Mouse (Mus musculus): Measurements from ENCODE around the gene Tnfrsf4.

Tnfrsf4 gene

DNA sequence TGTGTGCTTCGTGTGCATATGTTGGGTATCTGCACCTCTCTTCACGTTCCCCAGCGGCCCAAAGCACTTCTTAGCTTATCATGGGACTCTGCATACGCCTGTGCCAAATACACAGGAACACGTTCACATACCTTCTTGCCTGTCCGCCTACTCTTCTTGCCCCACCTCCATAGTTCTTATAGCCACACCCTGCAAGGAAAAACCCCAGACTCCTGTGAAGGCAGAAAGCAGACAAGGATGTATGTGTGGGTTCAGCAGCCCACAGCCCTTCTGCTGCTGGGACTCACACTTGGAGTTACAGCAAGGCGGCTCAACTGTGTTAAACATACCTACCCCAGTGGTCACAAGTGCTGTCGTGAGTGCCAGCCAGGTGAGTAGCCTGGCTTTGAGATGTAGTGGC lies at the start of gene Tnfrsf4:
Gene Tnfrsf4, plus strand, starts transcription at position 207 of the 400 bp plus-strand sequence.
- no peak for DNase-seq

DNA sequence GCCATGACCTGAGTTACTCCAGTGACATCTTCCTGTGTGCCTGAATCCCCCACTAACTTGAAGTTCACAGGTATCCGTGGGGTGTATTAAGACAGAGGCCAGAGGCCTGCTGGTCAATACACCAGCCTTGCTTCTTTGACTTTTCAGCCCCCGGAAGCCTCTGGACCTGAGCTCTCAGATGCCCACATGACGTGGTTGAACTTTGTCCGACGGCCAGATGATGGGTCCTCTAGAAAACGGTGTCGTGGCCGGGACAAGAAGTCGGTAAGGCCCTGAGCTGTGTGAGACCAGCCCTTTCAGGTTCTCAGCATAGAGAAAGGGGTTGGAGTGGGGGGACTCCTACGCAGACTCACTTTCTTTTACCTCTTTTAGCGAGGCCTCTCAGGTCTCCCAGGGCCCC lies 49.2 kb upstream of the Tnfrsf4 start:
- DNase-seq: no peak

DNA sequence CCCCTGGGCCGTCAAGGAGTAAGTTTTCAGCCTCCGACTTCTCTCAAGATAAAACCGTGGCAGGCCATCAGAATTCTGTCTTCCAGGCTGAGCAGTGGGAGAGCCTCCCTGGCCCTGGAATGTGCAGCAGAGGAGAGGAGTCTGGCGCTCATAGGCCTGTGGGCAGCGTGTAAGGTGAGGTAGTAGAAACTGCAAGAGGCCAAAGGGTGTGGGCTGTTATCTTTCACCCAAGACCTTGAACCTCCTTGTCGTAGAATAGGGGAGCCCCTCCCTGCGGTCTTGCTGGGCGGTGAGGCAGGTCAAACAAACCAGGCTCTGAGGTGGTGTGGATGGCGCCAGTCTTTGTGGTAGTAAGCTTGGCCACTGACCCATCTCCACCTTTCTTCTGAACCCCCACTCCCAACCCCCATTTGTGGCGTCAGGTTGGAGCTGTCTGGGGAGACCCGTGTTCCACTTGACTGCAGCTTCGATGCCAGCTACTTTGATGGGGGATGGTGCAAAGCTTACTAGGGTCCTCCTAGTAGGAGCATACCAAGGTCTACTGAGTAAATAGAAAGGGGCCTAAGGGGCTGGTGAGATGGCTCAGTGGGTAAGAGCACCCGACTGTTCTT lies 44.5 kb upstream of the Tnfrsf4 start:
- no peak for DNase-seq

GRCm38 (mm10) chr4:155970286-155970685 lies 43.4 kb upstream of the Tnfrsf4 start:
- peak in 1 of 2 experiments; percentile 43 for DNase-seq

DNA sequence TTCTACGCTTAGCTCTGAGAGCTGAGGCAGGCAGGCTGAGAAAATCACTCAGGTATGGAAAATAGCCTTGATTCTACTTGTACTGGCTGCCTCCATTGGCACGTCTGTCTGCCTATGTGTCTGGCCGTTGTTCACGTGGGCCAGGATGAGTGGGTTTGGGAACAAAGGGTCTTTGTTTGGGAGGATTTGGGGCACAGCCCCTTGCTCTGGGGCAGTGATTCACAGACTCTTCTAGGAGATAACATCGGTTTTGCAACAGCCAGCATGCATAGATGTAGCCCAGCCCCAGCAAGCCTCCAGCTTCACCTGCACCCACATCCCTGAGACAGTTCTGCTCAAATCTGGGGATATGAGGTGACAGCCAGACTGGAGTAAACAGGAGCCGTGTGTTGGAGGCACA lies 41.0 kb upstream of the Tnfrsf4 start:
- no peak for DNase-seq

DNA sequence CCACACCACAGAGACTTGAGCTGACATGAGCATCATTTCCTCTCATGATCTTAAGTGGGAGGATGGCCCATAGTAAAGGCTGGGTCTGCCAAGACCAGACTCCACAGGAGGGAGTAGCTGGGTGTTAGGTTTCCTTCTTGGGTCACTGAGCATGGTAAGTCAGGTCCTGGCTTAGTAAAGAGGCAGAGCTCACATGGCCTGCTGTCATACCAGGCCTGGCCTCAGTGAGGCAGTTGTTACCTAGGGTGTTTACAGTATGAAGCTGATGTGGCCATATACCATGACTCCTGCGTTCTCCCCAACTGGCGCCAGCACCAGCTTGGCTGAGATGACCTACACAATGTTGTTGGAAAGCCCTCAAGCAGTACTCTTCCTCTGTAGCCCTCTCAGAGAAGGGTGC lies 40.4 kb upstream of the Tnfrsf4 start:
- no peak for DNase-seq

DNA sequence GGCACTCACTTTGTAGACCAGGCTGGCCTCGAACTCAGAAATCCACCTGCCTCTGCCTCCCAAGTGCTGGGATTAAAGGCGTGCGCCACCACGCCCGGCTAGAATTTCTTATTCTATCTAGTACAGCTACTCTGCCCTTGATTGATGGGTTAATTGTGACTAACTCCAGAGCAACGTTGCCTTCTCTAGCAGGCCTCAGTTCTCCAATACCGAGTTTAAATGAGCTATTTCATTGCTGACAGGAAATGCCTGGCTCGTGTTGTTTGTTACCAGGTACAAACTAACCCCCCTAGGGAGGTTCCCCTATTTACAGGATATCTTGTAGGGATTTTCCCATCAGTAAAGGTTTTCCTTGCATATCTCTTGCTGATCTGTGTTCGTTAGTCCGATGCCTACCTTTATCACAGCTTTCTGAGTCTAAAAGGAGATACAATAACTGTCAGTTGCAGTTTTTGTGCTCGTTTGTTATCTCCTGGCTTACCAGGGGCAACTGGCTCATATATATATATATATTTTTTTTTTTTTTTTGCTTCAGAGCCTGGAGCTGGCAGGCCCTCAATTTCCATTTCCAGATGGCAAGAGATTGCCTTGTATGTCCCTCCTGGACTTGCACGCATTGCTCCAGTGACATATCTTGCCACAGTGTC lies 32.1 kb upstream of the Tnfrsf4 start:
- no peak for DNase-seq

DNA sequence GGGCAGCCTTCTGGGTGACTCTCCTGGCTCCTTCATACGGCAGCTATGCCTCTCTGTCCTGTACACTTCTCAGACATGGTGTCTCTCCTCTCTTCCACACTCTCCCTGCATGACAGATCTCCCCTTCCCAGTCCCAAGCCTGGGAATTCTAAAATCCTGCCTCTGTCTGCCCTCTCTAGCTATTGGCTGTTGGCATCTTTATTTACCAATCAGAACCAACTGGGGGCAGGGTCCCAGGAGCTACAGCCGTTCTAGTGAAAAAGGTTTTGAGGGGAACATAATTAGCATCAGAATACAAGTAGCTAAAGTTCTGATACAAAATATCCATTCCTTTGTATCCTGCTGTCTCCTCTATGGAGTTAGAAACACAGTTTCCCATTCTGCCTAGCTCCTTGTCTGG lies 29.9 kb upstream of the Tnfrsf4 start:
- no peak for DNase-seq

DNA sequence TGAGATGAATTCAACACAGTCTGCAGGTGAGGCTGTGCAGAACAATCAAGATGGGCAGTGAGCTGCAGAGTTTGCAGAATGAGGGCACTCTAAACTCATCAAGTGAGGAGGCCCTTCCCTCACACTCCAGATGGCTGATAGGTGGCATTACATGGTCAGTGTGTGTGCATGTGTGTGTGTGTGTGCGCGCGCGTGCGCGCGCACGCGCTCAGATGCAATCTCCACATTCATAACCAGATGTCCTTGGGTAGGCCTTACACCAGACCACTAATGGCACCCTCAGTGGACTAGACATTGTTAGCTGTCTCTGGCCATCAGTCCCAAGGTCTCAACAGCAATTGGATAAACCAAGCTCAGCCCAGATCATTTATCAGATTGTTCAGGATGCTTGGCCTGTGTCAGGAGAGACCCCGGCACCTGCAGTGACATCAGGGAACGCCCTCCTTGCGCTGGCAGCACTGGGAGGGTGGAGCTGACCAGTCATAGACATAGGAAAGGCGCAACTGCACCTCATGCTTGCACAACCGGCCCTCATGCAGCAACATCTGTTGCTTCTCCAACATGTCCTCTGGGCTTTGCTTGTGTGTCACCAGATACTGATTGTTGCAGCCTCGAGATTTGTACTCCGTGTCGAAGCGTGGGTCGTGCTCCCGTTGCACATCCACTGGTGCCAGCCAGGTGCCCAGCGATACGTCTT lies 22.3 kb upstream of the Tnfrsf4 start:
- no peak for DNase-seq

DNA sequence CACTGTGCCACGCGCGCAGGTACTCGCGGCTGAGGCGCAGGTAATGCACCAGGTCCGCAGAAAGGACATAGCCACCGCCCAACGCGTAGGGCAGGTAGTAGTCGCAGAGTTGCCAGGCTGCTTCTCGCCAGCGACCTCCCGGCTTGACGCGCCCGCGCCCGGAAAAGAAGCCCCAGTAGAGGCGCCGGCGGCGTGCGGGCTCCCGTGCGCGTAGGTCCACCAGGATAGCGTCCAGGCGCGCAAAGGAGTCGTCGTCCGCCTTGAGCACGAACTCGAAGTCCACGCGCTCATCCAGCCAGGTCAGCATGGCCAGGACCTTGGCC lies 21.8 kb upstream of the Tnfrsf4 start:
- no peak for DNase-seq

DNA sequence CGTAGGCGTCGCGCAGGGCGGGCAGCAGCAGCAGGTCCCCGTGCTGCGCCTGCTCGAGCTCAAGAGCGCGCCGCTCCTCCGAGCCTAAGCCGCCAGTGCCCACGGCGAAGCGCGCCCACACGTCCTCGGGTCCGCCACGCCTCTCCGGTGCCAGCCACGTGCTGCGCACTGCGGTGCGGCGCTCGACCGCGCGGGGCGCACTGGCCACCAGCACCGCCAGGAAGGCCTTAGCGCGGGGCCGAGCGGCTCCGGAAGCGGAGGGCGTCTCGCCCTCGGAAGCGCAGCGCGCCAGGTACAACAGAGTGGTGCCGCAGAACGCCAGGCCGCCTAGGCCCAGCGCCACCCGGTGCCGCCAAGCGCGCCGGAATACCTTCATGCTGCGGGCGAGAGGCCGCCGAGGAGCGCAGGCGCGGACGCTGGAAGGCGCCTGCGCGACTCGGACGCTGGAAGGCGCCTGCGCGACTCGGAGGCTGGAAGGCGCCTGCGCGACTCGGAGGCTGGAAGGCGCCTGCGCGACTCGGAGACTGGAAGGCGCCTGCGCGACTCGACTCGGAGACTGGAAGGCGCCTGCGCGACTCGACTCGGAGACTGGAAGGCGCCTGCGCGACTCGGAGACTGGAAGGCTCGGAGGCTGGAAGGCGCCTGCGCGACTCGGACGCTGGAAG lies 21.3 kb upstream of the Tnfrsf4 start, which contains the start of the genes B3galt6 and Sdf4:
Gene B3galt6, minus strand, starts transcription at position 409 of the 665 bp plus-strand sequence.
Gene Sdf4, plus strand, starts transcription at position 632 of the 665 bp plus-strand sequence.
- DNase-seq: peak; percentile 89 to 94

GRCm38 (mm10) chr4:155992906-155993547 lies 20.6 kb upstream of the Tnfrsf4 start:
- peak; percentile 98 for DNase-seq

- DNase-seq: no peak
Measured at GRCm38 (mm10) chr4:155993606-155994005, 20.0 kb upstream of the Tnfrsf4 start.

DNA sequence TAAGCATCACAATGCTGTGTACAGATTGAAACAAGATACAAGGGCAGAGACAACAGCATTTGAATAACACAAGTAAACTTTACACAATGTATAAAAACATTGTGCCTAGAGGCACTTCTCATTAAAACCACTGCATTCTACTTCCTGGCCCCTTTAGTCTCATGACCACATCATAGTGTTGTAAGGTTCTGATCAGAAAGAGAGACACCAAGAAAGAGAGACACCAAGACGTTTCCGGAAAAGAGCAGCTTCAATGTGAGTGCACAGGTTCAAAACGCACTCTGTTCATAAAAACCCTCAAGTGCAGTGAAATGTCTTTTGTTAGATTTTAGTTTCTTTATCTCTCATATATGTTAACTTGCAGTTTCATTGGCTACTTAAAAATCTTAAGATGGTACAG lies 9.5 kb upstream of the Tnfrsf4 start:
- no peak for DNase-seq

DNA sequence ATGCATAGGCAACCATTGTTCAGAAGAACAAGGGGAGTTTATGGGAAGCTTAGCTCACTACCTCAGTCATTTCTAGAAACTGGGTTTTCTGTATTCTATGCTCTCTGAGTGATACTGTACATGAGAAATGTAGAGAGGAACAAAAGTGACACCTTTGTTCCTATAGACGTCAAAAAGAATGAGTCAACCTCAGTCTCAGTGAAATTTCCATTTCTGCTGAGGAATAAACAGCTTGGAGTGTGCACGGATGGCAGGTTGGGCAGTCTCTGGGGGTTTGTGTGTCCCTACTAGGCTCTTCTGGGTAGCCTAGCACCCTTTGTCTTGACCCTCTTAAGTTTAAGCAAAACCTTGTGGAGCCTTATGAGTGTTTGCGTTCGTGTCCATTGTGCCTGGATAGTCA lies 5.3 kb upstream of the Tnfrsf4 start:
- DNase-seq: no peak

DNA sequence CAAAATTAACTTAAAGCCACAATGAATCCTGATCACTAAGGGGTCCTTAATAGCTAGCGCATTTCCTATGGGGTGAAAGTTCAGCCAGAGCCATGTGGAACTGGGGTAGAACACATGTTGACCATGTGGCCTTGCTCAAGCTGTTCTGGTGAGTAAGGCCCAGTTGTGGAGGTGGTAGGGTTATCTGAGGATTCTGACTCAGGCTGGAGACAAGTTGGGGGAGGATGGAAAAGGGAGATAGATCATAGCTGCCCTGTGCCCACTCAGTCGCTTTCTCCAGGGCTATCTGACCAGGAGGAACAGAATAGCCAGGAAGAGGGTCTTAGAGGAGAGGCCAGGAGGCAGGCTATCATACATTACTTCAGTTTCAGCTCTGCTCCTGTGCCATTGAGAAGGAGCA lies 793 bp downstream of the Tnfrsf4 start:
- DNase-seq: no peak

DNA sequence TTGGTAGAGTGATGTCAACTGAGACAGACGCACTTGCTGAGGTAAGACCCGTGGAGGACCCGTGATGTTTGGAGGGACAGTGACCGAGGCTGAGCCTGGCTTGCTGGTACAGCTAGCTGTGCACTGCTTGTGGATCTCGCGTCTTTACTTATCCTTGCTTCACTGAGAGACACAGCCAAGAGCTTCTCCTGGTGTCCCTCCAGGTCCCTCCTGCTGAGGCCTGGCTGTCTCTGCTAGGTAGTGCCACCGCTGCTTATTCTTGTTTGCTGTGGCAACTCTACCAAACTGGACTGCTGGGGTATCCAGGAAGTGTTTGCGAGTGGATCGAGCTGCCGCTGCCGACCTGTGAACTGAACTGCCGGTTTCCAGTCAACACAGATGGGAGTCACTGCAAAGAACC lies 6.1 kb downstream of the Tnfrsf4 start:
- peak; percentile 34 to 56 for DNase-seq

GRCm38 (mm10) chr4:156021381-156021780 lies 7.7 kb downstream of the Tnfrsf4 start:
- no peak for DNase-seq

- no peak for DNase-seq
Measured at GRCm38 (mm10) chr4:156021942-156022419, 8.3 kb downstream of the Tnfrsf4 start.

DNA sequence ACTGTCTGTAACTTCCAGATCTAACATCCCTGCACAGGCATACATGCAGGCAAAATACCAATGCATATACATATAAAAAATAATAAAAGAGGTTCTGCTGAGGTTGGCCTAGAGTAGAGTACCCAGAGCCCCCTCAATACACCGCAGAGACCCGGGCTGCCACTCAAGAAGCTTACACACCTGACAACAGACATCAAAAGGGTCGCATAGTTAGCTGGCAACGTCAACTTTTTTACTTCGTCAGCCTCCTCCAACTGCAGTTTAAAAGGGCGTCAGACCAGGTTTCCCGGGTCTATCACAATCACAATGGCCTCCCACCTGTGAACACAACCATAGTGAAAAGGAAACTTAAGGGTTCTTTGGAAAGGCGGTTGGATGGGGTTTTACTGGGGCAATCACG lies 9.9 kb downstream of the Tnfrsf4 start:
- no peak for DNase-seq

DNA sequence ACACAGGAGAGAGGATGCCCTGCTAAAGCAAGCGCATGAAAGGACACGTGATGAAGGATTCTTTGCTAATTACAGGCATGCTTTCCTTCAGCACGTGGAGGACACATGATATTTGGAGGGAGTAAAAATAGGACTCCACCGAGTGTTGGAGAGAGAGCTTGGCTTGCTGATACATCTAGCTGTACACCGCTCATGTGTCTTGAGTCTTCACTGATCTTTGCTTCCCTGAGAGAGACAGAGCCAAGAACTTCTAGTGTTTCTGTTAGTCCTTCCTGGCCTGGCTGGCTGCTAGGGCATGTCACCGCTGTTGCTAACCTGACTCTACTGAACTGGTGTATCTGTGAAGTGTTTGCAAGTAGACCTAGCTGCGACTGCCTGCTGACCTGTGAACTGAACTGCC lies 10.5 kb downstream of the Tnfrsf4 start:
- DNase-seq: no peak

DNA sequence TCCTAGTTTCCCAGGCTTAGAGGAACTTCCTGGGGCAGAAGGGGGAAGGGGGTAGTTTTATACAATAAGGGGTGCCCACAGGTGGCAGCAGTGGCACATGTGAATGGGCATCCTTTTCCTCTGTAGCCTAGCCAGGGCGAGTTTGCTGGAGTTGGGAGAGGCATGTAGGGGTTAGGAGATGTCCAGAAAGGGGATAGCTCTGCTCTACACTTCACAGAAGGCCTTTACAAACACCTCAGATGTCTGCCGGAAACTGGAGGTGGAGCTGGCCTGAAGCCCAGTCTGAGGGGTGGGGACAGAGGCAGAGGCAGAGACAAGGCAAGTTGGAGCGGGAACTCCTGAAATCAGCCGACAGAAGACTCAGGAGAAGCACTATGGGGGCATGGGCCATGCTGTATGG lies 12.4 kb downstream of the Tnfrsf4 start, which contains the start of gene Tnfrsf18:
Gene Tnfrsf18, plus strand, starts transcription at position 152 of the 400 bp plus-strand sequence.
- DNase-seq: peak; percentile 26 to 33

- DNase-seq: no peak
Measured at GRCm38 (mm10) chr4:156028580-156028979, 14.9 kb downstream of the Tnfrsf4 start.

Measured in cerebellum, postnatal 14 days (tissue).